Mouse (Mus musculus) limb, embryonic 12.5 days (tissue): ENCODE measurements around the gene Klhl22. TPM values are rescaled to one million over a fixed set of nuclear protein-coding genes. Genes with fewer than 3 reads are reported as not detected.
"Not testable (repeated sequence)": the region's sequence is repeated elsewhere in the genome, so short reads cannot be mapped to it uniquely, and the experiment has no call there.

Source experiments
- ATAC-seq: fragments of 200-750 bp; cut with Nextera tagmentation; 2 replicates; pipeline ENCODE4 v1.8.0; 2017; ENCODE audit warnings: low read depth, moderate TSS enrichment; ENCODE audit not compliant: insufficient number of reproducible peaks, insufficient read depth, low FRiP score, low TSS enrichment
- H3K27ac ChIP-seq: fragments of 300-500 bp; sonication (generic); 2 replicates; pipeline ENCODE4 v1.5.1; 2016; ENCODE audit warnings: mild to moderate bottlenecking, moderate library complexity
- H3K27me3 ChIP-seq: fragments of 300-500 bp; sonication (generic); 2 replicates; pipeline ENCODE4 v1.6.1; 2016; ENCODE audit warnings: mild to moderate bottlenecking, moderate library complexity
- H3K36me3 ChIP-seq: fragments of 300-500 bp; sonication (generic); 2 replicates; pipeline ENCODE4 v1.6.1; 2016; ENCODE audit warnings: mild to moderate bottlenecking, moderate library complexity
- H3K4me1 ChIP-seq: fragments of 300-500 bp; sonication (generic); replicated peaks from 2 replicates; pipeline ENCODE4 v1.6.1; 2016
- H3K4me2 ChIP-seq: fragments of 300-500 bp; sonication (generic); 2 replicates; pipeline ENCODE4 v1.6.1; 2016; ENCODE audit warnings: mild to moderate bottlenecking, moderate library complexity
- H3K4me3 ChIP-seq: fragments of 300-500 bp; sonication (generic); replicated peaks from 2 replicates; pipeline ENCODE4 v1.5.1; 2016; ENCODE audit warnings: mild to moderate bottlenecking
- H3K9ac ChIP-seq: fragments of 300-500 bp; sonication (generic); replicated peaks from 2 replicates; pipeline ENCODE4 v1.6.1; 2016; ENCODE audit warnings: mild to moderate bottlenecking, moderate library complexity
- H3K9me3 ChIP-seq: fragments of 300-500 bp; sonication (generic); 2 replicates; pipeline ENCODE4 v1.6.1; 2016; ENCODE audit warnings: mild to moderate bottlenecking, moderate library complexity
- WGBS: fragments of 180-500 bp; shearing (Covaris S2); methylation state at CpG from one replicate; pipeline ENCODE4 v1.1.7; 2016; 5-methylcytosine and 5-hydroxymethylcytosine counted together
- polyA plus RNA-seq: library from polyadenylated mRNA; unstranded; fragments of >200 nt; fragmentation: Nextera tagmentation; extraction: Ambion mirVana; gene quantifications from 2 replicates; pipeline ENCODE4 v1.2.1, GENCODE M21; 2016

Gene Klhl22
- polyA plus RNA-seq, 1 experiment from 2014 or later, result 87.7 TPM

DNA sequence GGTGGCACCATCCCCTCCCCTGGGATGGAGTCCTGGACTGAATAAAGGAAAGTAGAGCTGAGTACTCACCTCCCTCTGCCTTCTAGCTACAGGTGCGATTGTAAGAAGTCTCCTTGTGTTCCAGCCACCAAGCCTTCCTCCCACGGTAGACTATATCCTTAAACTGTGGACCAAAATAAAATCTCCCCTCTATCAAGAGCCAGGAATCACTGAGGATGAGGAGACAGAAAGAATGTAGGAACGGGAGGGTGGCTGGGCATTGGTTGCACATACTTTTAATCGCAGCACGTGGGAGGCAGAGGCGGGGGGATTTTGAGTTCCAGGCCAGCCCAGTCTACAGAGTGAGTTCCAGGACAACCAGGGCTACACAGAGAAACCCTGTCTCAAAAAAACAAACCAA, 27.0 kb upstream of the Klhl22 start:
- Histone ChIP-seq H3K27me3 (peaks cover 18% of the 10 kb centered on the region), H3K4me2 (no peak overlapping the region), H3K4me1 (no peaks in the 10 kb centered on the region), H3K9ac (no peak overlapping the region), H3K27ac (no peak overlapping the region), H3K9me3 (no peaks in the 10 kb centered on the region), H3K36me3 (no peaks in the 10 kb centered on the region), H3K4me3 (no peak overlapping the region)
- WGBS, result 68% methylated on average over 6 of the region's 6 CpGs
- no peak for ATAC-seq

DNA sequence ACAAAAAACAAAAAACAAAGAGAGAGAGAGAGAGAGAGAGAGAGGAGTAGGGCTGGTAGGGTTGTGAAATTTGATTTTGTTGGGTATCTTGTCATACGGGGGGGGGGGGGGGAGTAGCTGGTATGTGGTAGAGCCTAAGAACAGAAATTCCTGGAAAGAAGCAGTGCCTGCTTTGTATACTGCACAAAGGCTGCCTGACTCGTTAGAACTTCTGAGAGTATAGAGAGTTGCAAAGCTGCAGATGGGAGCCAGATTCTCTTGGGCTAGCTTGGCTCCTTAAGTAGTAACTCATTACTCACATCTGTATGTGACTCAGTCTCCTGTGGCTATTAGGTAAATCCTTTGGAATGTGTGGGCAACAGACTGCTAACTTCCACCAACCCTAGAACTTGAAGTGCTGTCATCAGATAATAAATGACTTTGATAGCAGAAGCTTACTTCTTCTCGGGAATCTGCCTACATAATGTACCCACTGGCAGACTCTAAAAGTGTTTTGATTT, 26.5 kb upstream of the Klhl22 start, which contains the start of gene Med15:
Med15 (minus strand) TSS at position 51 of the 500 bp plus-strand sequence.
- H3K27me3 ChIP-seq, result peaks cover 18% of the 10 kb centered on the region
- WGBS, result 24% methylated on average over 3 of the region's 3 CpGs
- H3K36me3 ChIP-seq, result no peaks in the 10 kb centered on the region
- no peak within 1 kb of the TSS for H3K9ac ChIP-seq
- no peak for ATAC-seq
- H3K4me2 ChIP-seq, result no peak within 1 kb of the TSS
- no peaks in the 10 kb centered on the region for H3K9me3 ChIP-seq
- no peak within 1 kb of the TSS for H3K27ac ChIP-seq
- H3K4me1 ChIP-seq, result no peaks in the 10 kb centered on the region
- no peak within 1 kb of the TSS for H3K4me3 ChIP-seq

DNA sequence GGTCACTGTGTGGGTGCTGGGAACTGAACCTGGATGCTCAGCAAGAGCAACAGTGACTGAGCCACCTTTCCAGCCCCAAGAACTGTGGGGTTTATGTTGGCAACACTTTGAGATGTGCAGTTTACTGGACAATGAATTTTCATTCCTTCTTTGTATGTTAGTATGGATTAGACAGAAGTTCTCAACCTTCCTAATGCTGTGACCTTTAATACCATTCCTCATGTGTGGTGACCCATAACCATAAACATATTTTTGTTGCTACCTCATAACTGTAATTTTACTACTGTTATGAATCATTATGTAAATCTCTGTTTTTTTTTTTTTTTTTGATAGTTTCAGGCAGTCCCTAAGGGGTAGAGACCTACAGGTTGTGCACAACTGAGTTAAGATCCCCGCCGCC, 25.8 kb upstream of the Klhl22 start:
- H3K4me3 ChIP-seq, result peak overlapping the region; percentile 24; the same call in 1 of the 2 replicates
- WGBS, result 80% methylated on average over 2 of the region's 2 CpGs

DNA sequence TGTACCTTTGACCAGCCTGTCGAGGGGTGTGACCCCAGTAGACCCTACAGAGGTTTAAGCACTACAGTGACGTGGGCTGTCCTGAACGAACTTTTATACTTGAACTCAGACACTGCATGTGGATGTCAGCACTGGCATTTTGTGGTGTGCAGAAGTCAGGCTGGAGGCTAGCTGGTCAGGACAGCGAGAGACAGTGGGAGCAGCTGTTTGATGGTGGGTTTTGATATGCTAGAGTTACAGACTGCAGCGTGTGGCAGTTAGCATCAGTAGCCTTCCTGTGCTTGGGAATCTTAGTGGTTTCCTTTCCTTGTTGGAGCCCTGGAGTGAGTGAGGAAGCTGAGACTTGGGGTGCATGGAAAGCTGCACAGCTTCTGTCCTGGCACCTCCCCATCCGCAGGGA, 24.5 kb upstream of the Klhl22 start:
- not testable (repeated sequence) for H3K4me1 ChIP-seq, H3K9me3 ChIP-seq, H3K4me2 ChIP-seq, ATAC-seq, H3K36me3 ChIP-seq, H3K9ac ChIP-seq, H3K4me3 ChIP-seq, H3K27ac ChIP-seq
- peaks cover 18% of the 10 kb centered on the region for H3K27me3 ChIP-seq
- 87% methylated on average over 6 of the region's 6 CpGs for WGBS

More for the DNA sequence above, 25.8 kb upstream of the Klhl22 start:
- H3K4me1 ChIP-seq, result no peaks in the 10 kb centered on the region
- H3K27me3 ChIP-seq, result peaks cover 18% of the 10 kb centered on the region
- H3K27ac ChIP-seq, result no peak overlapping the region
- H3K4me2 ChIP-seq, result peak overlapping the region; percentile 44
- H3K9me3 ChIP-seq, result no peaks in the 10 kb centered on the region
- H3K36me3 ChIP-seq, result no peaks in the 10 kb centered on the region
- H3K9ac ChIP-seq, result no peak overlapping the region
- ATAC-seq, result no peak

DNA sequence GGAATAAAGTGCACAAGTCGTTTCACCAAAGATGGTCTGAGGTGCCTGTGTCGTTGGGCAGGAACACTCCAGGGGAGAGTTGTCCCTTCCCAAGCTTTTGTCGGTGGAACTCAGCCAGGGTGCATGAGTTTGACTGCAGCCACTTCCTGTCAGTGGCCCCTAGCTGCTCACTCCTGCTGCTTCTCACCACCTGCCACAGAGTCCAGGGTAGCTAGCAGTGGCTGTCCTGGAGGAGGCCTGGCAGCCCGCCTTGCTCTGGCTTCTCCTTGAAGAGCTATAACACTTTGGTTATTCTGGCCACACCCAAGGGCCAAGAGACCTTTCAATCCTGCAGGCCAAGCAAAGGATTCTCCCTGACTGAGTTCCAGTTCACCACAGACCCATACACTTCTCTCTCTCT, 23.3 kb upstream of the Klhl22 start:
- no peaks in the 10 kb centered on the region for H3K9me3 ChIP-seq
- 34% methylated on average over 4 of the region's 4 CpGs for WGBS

DNA sequence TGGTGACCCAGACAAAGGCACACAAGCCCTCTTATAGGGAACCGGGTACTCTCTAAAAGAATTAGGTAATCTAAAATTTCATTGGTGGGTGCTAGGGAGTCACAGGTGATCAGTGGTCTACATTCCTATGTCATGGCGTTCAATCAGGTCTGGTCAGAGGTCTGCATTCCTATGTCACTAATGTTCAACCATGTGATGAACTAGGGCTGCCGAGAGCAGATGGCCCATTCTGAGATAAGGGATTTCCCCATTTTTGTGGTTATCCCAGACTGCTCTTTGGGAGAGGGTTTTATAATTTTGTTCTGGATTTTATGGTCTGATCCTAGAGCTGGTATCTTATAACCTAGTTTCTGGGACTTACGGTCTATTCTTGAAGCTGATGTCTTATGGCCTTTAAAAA, 19.3 kb upstream of the Klhl22 start:
- Histone ChIP-seq H3K4me3 (no peak overlapping the region), H3K9me3 (no peaks in the 10 kb centered on the region), H3K27me3 (peaks cover 7% of the 10 kb centered on the region), H3K4me2 (no peak overlapping the region), H3K4me1 (no peaks in the 10 kb centered on the region), H3K27ac (no peak overlapping the region), H3K9ac (no peak overlapping the region), H3K36me3 (no peaks in the 10 kb centered on the region)
- ATAC-seq, result no peak
- WGBS, result 77% methylated on average over 4 of the region's 4 CpGs

More for the DNA sequence above, 23.3 kb upstream of the Klhl22 start:
- Histone ChIP-seq H3K4me1 (no peaks in the 10 kb centered on the region), H3K27ac (no peak overlapping the region), H3K4me2 (no peak overlapping the region), H3K27me3 (peaks cover 18% of the 10 kb centered on the region), H3K36me3 (no peaks in the 10 kb centered on the region), H3K9ac (no peak overlapping the region), H3K4me3 (no peak overlapping the region)
- ATAC-seq, result no peak

DNA sequence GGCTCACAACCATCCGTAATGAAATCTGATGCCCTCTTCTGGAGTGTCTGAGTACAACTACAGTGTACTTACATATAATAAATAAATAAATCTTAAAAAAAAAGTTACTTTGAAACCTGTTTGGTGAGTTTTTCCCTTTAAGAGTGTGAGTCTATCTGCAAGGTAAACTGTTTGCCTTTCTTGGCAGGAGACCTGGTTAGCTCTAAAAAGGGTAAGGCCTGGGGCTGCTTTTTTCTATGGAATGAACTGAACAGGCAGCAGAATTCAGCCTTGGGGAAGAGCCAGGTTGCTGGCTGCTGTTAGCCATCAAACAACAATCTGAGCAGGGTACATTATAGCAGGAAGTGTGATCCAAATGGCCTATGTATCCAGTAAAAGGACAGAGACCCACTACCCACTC, 16.6 kb upstream of the Klhl22 start:
- Histone ChIP-seq H3K27me3 (no peaks in the 10 kb centered on the region; the same call in 1 of the 2 replicates), H3K4me1 (no peaks in the 10 kb centered on the region)
- 71% methylated on average over 1 of the region's 1 CpGs for WGBS

DNA sequence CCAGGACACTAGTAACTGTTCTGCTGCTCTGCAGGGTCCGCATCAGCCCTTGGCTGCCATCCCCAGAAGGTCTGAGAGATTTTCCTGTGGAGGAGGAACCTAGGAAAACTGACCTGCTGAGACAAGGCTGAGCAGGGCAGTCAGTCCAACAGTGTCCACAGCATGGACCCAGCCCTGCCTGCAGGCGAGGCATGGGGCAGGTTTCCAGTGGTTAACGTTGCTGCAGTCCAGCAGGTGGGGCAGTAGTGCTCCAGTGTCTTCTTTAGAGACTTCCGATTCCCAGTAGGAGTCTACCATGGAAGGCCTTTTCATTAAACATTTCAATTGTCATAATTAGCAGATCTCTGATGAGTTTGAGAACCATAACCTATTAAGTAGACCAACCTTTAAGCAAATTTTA, 16.1 kb upstream of the Klhl22 start:
- no peaks in the 10 kb centered on the region for H3K9me3 ChIP-seq
- no peaks in the 10 kb centered on the region for H3K4me1 ChIP-seq
- no peak overlapping the region for H3K9ac ChIP-seq
- no peaks in the 10 kb centered on the region; the same call in 1 of the 2 replicates for H3K27me3 ChIP-seq
- no peaks in the 10 kb centered on the region for H3K36me3 ChIP-seq
- no peak overlapping the region for H3K4me3 ChIP-seq
- H3K4me2 ChIP-seq, result no peak overlapping the region
- no peak overlapping the region for H3K27ac ChIP-seq
- no peak for ATAC-seq
- 47% methylated on average over 4 of the region's 4 CpGs for WGBS

More for the DNA sequence above, 16.6 kb upstream of the Klhl22 start:
- Histone ChIP-seq H3K27ac (no peak overlapping the region), H3K9ac (no peak overlapping the region), H3K4me2 (no peak overlapping the region), H3K4me3 (no peak overlapping the region), H3K9me3 (no peaks in the 10 kb centered on the region), H3K36me3 (no peaks in the 10 kb centered on the region)
- no peak for ATAC-seq

DNA sequence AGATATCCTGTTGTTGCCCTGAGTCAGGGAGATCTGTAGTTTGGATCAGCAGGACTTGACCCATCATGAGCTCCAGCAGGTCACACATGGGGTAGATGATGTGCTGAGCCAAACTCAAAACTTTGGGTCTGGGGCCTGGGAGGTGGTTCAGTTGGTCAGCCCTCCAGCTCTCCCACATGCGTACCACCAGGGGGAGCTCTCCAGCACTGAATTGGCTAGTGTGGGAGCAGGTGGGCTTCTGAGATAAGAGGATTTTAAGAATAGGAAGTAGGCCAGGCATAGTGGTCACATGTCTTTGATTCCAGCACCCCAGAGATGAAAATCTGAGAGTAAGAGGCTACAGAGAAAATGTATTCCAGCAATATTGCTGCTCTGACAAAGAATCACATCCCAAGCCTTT, 14.9 kb upstream of the Klhl22 start:
- no peaks in the 10 kb centered on the region for H3K4me1 ChIP-seq
- H3K9ac ChIP-seq, result no peak overlapping the region
- no peaks in the 10 kb centered on the region; the same call in 1 of the 2 replicates for H3K27me3 ChIP-seq
- H3K9me3 ChIP-seq, result no peaks in the 10 kb centered on the region
- ATAC-seq, result no peak
- no peak overlapping the region for H3K27ac ChIP-seq
- WGBS, result 7% methylated on average over 1 of the region's 1 CpGs
- no peak overlapping the region for H3K4me2 ChIP-seq
- no peak overlapping the region for H3K4me3 ChIP-seq
- H3K36me3 ChIP-seq, result no peaks in the 10 kb centered on the region

DNA sequence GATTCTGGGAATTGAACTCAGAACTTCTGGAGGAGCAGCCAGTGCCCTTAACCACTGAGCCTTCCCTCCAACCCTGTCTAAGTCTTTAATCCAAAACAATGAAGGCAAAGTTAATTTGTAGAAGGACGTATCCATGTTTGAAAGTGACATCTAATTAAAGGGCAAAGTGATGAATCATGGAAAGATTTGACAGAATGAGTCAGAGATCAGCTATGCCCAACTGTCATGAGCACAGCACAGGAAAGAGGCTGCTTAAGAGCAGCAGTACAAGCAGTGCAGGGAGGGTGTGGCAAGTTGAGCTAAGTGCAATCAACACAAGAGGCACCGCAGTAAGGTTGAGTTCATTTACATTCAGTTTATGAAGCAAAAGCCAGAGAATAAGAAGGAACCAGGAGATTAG, 14.4 kb upstream of the Klhl22 start:
- Histone ChIP-seq H3K27ac (no peak overlapping the region), H3K4me3 (no peak overlapping the region), H3K4me1 (no peaks in the 10 kb centered on the region), H3K9ac (no peak overlapping the region), H3K27me3 (no peaks in the 10 kb centered on the region; the same call in 1 of the 2 replicates), H3K9me3 (no peaks in the 10 kb centered on the region), H3K4me2 (no peak overlapping the region), H3K36me3 (no peaks in the 10 kb centered on the region)
- WGBS, result 78% methylated on average over 2 of the region's 2 CpGs
- ATAC-seq, result no peak

DNA sequence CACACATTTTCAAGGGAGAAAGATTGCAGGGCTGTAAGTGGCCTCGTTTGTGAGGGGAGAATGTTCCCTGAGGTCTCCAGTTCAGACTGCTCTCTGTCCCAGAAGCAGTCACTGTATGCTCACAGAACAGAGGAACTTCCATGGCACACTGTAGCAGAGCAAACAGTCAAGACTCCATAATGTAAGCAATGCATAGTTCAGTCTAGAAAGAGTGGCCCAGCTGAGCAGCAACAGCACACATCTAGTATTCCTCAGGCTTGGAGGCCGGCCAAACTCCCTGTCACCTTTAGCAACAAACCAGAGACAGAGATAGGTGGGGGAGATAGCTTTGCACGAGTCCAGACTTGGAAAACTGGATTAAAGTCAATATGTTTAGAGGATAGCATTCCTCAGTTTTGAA, 6.4 kb upstream of the Klhl22 start:
- no peak for ATAC-seq
- no peak overlapping the region for H3K4me3 ChIP-seq
- WGBS, result 22% methylated on average over 3 of the region's 3 CpGs
- 0 out of 2 replicates have a peak, but pooled peaks cover 3% of the 10 kb centered on the region for H3K27me3 ChIP-seq
- no peak overlapping the region for H3K9ac ChIP-seq
- H3K4me2 ChIP-seq, result no peak overlapping the region
- H3K36me3 ChIP-seq, result no peaks in the 10 kb centered on the region
- no peaks in the 10 kb centered on the region for H3K4me1 ChIP-seq
- H3K9me3 ChIP-seq, result no peaks in the 10 kb centered on the region
- no peak overlapping the region for H3K27ac ChIP-seq

DNA sequence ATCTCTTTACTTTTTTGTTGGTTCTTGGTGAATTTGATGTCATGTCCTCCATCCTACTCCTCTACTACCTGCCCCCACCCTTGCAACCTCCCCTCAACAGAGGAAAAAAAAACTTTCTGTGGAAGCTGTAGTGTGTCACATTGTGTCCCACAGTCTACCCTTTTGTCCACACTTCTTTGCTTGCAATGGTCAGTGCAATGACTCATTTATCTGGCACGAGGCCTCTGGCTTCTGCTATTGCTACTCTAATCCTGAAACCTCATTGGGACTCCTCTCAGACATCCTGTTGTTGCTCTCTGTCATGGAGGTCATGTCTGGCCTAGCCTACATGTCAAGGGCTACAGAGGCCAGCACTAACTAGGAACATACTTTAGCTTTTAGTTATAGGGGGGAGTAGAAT, 5.7 kb upstream of the Klhl22 start:
- no peaks in the 10 kb centered on the region for H3K36me3 ChIP-seq
- WGBS, result 48% methylated on average over 1 of the region's 1 CpGs
- no peaks in the 10 kb centered on the region for H3K9me3 ChIP-seq
- H3K27me3 ChIP-seq, result 0 out of 2 replicates have a peak, but pooled peaks cover 3% of the 10 kb centered on the region
- no peak overlapping the region for H3K4me3 ChIP-seq
- no peak overlapping the region for H3K9ac ChIP-seq
- no peak overlapping the region for H3K4me2 ChIP-seq
- no peak overlapping the region for H3K27ac ChIP-seq
- H3K4me1 ChIP-seq, result no peaks in the 10 kb centered on the region
- ATAC-seq, result no peak
